In the genomic region with DNA sequence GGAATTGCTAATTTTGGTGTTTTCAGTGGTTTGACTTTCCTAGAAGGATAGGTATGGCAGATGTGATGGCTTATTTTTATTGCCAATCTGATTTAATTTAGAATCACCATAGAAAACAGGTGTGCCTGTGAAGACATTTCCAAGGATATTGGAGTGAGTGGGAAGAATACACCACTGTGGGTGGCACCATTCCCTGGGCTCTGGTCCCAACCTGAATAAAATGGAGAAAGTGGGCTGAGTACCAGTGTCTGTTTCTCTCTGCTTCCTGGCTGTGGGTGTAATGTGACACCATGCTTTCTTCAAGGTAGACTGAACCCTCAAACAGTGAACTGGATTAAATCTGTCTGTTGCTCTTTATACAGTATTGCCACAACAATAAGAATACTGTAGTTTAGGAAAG, we compare ENCODE assay signal across 28 mouse cellular contexts.
DNase-seq lines count a peak whose midpoint lies in the region; ATAC-seq and TF ChIP-seq lines count a peak whose summit lies in the region.
"Had no signal": no experiment of that assay in that cellular context is flagged by ENCODE, and none has a peak within 500 bp of the region (broad histone marks: within the 10 kb centered on the region; RNA-seq: fewer than 3 reads in every experiment).

No protein-coding gene starts in this region.

- 0 out of 2 replicates have a peak overlapping the region, but pooled peaks have one; percentile 9 for H3K27ac ChIP-seq in stomach, postnatal 0 days (replicated peaks)
- H3K27ac ChIP-seq: embryonic facial prominence, embryonic 10.5 days; embryonic facial prominence, embryonic 13.5 days; forebrain, embryonic 12.5 days; forebrain, embryonic 15.5 days; heart, adult 2 months; heart, embryonic 10.5 days; heart, embryonic 13.5 days; hindbrain, embryonic 14.5 days; hindbrain, postnatal 0 days had no signal

- H3K4me2 ChIP-seq in stomach, postnatal 0 days (replicated peaks; ENCODE audit: low read depth), result no peak overlapping the region
- H3K4me2 ChIP-seq: embryonic facial prominence, embryonic 13.5 days; forebrain, embryonic 12.5 days; forebrain, embryonic 15.5 days; heart, embryonic 13.5 days; hindbrain, embryonic 14.5 days had no signal

- H3K4me3 ChIP-seq in stomach, postnatal 0 days (ENCODE audit: low read depth, low read length), result no peak overlapping the region
- H3K4me3 ChIP-seq: embryonic facial prominence, embryonic 10.5 days; embryonic facial prominence, embryonic 13.5 days; erythroblast, embryonic 14.5 days; forebrain, embryonic 12.5 days; forebrain, embryonic 15.5 days; heart, adult 2 months; heart, embryonic 10.5 days; heart, embryonic 13.5 days had no signal

- no peaks in the 10 kb centered on the region for H3K27me3 ChIP-seq in stomach, postnatal 0 days (ENCODE audit: control insufficient read depth, insufficient read depth, low read length)
- H3K27me3 ChIP-seq: embryonic facial prominence, embryonic 13.5 days; forebrain, embryonic 12.5 days; forebrain, embryonic 15.5 days had no signal

- no peaks in the 10 kb centered on the region for H3K36me3 ChIP-seq in stomach, postnatal 0 days (ENCODE audit: control insufficient read depth, insufficient read depth, low read length)
- H3K36me3 ChIP-seq: embryonic facial prominence, embryonic 10.5 days; embryonic facial prominence, embryonic 13.5 days; forebrain, embryonic 12.5 days; forebrain, embryonic 15.5 days; heart, embryonic 10.5 days; heart, embryonic 13.5 days had no signal

- no peak overlapping the region for H3K9ac ChIP-seq in stomach, postnatal 0 days (ENCODE audit: low read length)
- H3K9ac ChIP-seq: embryonic facial prominence, embryonic 13.5 days; forebrain, embryonic 12.5 days; forebrain, embryonic 15.5 days; heart, embryonic 13.5 days; hindbrain, embryonic 14.5 days had no signal

- DNase-seq in left cerebral cortex, adult 18-20 months (ENCODE audit: low spot score in 2 of 2), result peak; percentile 20 to 39
- DNase-seq in left cerebral cortex, adult 11 months (ENCODE audit: low spot score), result no peak
- peak; percentile 34 to 36 for DNase-seq in right cerebral cortex, adult 2 months (ENCODE audit: low spot score in 2 of 2)
- no peak for DNase-seq in right cerebral cortex, postnatal 14 days
- no peak for DNase-seq in stomach, postnatal 0 days (ENCODE audit: low spot score)
- no peak for DNase-seq in ovary, postnatal 14 days (ENCODE audit: low spot score)
- DNase-seq: adrenal gland, adult 2 months; adrenal gland, postnatal 14 days; cerebellum, adult 11-12 months; cerebellum, adult 8-10 months; cerebellum, postnatal 10 days; cerebellum, postnatal 36 days; embryo, embryonic 11 days; gastrocnemius, postnatal 10 days; gastrocnemius, postnatal 36 days; heart, adult 2 months; heart, postnatal 14 days; heart, postnatal 4 days had no signal

- TF ChIP-seq CTCF in stomach, postnatal 0 days (IDR thresholded peaks at IDR 0.05; ENCODE audit: low read depth), result no peak

- no peak for ATAC-seq in stomach, postnatal 0 days (ENCODE audit: low FRiP score, low TSS enrichment)
- ATAC-seq: CD4-positive, CD25-positive, alpha-beta regulatory T cell, adult 4 months; forebrain, embryonic 15.5 days; hindbrain, postnatal 0 days had no signal

- no peak for TF ChIP-seq EP300 in stomach, postnatal 0 days (optimal IDR thresholded peaks at IDR 0.05)

- no peaks in the 10 kb centered on the region for H3K4me1 ChIP-seq in stomach, postnatal 0 days (replicated peaks; ENCODE audit: control insufficient read depth, insufficient read depth)
- H3K4me1 ChIP-seq: forebrain, embryonic 15.5 days; heart, embryonic 10.5 days; heart, embryonic 13.5 days had no signal

- H3K9me3 ChIP-seq in stomach, postnatal 0 days (ENCODE audit: control insufficient read depth, low read length), result no peaks in the 10 kb centered on the region
- H3K9me3 ChIP-seq: embryonic facial prominence, embryonic 10.5 days; embryonic facial prominence, embryonic 13.5 days; forebrain, embryonic 12.5 days; forebrain, embryonic 15.5 days; heart, embryonic 10.5 days; heart, embryonic 13.5 days had no signal

Comparison
In these comparisons a context has a peak if more than half of its experiments do, and no peak if none do; other contexts are left out.
1. DNase-seq: peak in left cerebral cortex, adult 18-20 months (2 of 2) and right cerebral cortex, adult 2 months (2 of 2); none in left cerebral cortex, adult 11 months (single experiment), right cerebral cortex, postnatal 14 days (single experiment), stomach, postnatal 0 days (single experiment) and ovary, postnatal 14 days (single experiment).